Mouse (Mus musculus) liver, embryonic 15.5 days (tissue): ENCODE results near the gene Bag6. TPM values are rescaled to one million over a fixed set of nuclear protein-coding genes. Genes with fewer than 3 reads are reported as not detected.
"Not testable (repeated sequence)": the region's sequence is repeated elsewhere in the genome, so short reads cannot be mapped to it uniquely, and the experiment has no call there.

Source experiments
- ATAC-seq: fragments of 200-750 bp; cut with Nextera tagmentation; 2 replicates; pipeline ENCODE4 v1.8.0; 2017; ENCODE audit warnings: moderate number of reproducible peaks, mild to moderate bottlenecking, moderate library complexity; ENCODE audit not compliant: insufficient read depth
- H3K27ac ChIP-seq: fragments of 300-500 bp; sonication (generic); replicated peaks from 2 replicates; pipeline ENCODE4 v1.5.1; 2015; ENCODE audit warnings: mild to moderate bottlenecking, inconsistent platforms
- H3K27me3 ChIP-seq: fragments of 300-500 bp; sonication (generic); 2 replicates; pipeline ENCODE4 v1.6.1; 2015; ENCODE audit warnings: mild to moderate bottlenecking, inconsistent platforms
- H3K36me3 ChIP-seq: fragments of 300-500 bp; sonication (generic); replicated peaks from 2 replicates; pipeline ENCODE4 v1.6.1; 2015; ENCODE audit warnings: moderate library complexity, mild to moderate bottlenecking, inconsistent platforms
- H3K4me1 ChIP-seq: fragments of 300-500 bp; sonication (generic); replicated peaks from 2 replicates; pipeline ENCODE4 v1.6.1; 2015; ENCODE audit warnings: inconsistent platforms
- H3K4me2 ChIP-seq: fragments of 300-500 bp; sonication (generic); 2 replicates; pipeline ENCODE4 v1.6.1; 2015; ENCODE audit warnings: moderate library complexity, mild to moderate bottlenecking, inconsistent platforms
- H3K4me3 ChIP-seq: fragments of 300-500 bp; sonication (generic); replicated peaks from 2 replicates; pipeline ENCODE4 v1.5.1; 2015; ENCODE audit warnings: mild to moderate bottlenecking, inconsistent platforms
- H3K9ac ChIP-seq: fragments of 300-500 bp; sonication (generic); 2 replicates; pipeline ENCODE4 v1.6.1; 2015; ENCODE audit warnings: moderate library complexity, mild to moderate bottlenecking, inconsistent platforms
- H3K9me3 ChIP-seq: fragments of 300-500 bp; sonication (generic); replicated peaks from 2 replicates; pipeline ENCODE4 v1.6.1; 2016; ENCODE audit warnings: inconsistent platforms
- WGBS: fragments of 180-500 bp; shearing (Covaris S2); methylation state at CpG from one replicate; pipeline ENCODE4 v1.1.7; 2015; ENCODE audit warnings: mixed read lengths; ENCODE audit not compliant: insufficient replicate concordance; 5-methylcytosine and 5-hydroxymethylcytosine counted together
- polyA plus RNA-seq: library from polyadenylated mRNA; unstranded; fragments of >200 nt; fragmentation: Nextera tagmentation; extraction: Ambion mirVana; gene quantifications from 2 replicates; pipeline ENCODE4 v1.2.1, GENCODE M21; 2015

The Bag6 gene
- polyA plus RNA-seq, 1 experiment from 2014 or later, result 19.3 TPM

DNA sequence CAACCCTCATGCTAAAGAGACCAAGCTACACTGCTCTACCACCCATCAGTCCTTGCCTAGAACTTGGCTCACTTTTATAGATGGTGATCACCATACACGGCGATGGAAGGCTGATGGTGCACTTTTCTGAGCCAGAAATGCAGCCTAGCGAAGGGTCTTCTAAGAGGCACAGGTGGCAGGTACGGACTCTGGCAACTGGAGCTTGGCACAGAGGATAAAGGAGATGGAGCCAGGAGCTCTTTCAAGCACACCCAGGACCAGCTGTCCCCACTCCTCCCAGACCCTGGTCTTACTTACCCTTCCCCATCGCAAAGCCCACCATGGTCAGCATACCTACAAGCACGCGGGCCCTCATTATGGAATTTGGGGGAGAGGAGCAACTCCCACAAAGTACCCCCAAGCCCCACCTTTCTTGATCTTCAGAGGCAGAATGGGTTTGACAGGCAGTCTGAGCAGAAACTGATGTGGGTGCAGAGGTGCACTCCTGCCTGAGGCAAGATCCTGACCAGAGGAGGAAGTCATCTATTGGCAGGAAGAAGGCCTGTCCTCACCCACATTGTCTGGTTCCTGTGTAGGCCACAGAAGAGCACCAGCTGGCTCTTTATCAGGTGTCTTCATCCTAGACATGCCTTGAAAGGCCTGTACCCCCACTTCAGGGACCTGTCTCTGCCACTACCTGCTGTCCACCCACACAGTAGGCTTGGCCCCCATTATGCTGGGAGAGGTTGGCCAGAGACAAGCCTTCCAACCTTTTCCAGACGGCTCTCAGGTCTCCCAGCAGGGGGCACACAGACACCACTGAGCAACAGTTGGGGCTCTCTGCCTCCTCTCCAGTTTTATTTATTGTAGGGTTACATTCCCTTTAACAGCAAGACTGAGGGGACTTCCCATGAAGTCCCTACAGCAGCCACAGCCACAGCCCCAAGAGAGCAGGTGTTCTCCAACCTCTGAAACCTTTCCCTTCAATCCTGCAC, 19.6 kb upstream of the Bag6 start, which contains the start of gene Ly6g5b:
Ly6g5b (minus strand) TSS at position 383 of the 974 bp plus-strand sequence.
- H3K4me3 ChIP-seq, result no peak within 1 kb of the TSS
- H3K4me1 ChIP-seq, result peaks cover 11% of the 10 kb centered on the region
- H3K4me2 ChIP-seq, result no peak within 1 kb of the TSS
- 0 out of 2 replicates have a peak, but pooled peaks cover 4% of the 10 kb centered on the region for H3K27me3 ChIP-seq
- WGBS, result 70% methylated on average over 8 of the region's 8 CpGs
- H3K9me3 ChIP-seq, result no peaks in the 10 kb centered on the region
- no peak for ATAC-seq
- peaks cover 59% of the 10 kb centered on the region for H3K36me3 ChIP-seq
- no peak within 1 kb of the TSS for H3K9ac ChIP-seq
- H3K27ac ChIP-seq, result 0 out of 2 replicates have a peak within 1 kb of the TSS, but pooled peaks have one; percentile 1

DNA sequence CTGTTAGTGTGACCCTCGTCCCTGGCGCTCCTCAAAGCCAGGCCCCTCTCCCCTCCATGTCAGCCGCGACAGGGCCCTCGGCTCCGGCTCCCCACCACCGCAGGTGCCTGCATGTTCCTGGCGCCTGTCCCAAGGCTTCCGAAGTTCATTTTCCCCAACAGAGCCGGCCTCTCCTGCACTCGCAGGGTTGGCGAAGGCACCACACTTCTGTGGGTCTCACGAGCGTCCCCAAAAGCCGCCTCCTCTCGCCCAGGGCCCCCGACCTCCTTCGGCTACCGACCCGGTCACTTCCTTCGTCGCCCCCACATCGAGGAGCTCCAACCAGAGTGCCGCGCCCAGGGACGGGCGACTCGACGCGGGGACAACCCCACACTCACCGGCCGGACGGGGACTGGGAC, 14.2 kb upstream of the Bag6 start:
- Histone ChIP-seq H3K4me2 (peak overlapping the region; percentile 95), H3K4me3 (peak overlapping the region; percentile 88), H3K27me3 (no peaks in the 10 kb centered on the region), H3K27ac (peak overlapping the region; percentile 74), H3K4me1 (peaks cover 39% of the 10 kb centered on the region), H3K9ac (peak overlapping the region; percentile 94), H3K36me3 (peaks cover 60% of the 10 kb centered on the region), H3K9me3 (no peaks in the 10 kb centered on the region)
- under 1% methylated on average over 33 of the region's 33 CpGs for WGBS
- ATAC-seq, result peak; percentile 6; the same call in 1 of the 2 replicates

DNA sequence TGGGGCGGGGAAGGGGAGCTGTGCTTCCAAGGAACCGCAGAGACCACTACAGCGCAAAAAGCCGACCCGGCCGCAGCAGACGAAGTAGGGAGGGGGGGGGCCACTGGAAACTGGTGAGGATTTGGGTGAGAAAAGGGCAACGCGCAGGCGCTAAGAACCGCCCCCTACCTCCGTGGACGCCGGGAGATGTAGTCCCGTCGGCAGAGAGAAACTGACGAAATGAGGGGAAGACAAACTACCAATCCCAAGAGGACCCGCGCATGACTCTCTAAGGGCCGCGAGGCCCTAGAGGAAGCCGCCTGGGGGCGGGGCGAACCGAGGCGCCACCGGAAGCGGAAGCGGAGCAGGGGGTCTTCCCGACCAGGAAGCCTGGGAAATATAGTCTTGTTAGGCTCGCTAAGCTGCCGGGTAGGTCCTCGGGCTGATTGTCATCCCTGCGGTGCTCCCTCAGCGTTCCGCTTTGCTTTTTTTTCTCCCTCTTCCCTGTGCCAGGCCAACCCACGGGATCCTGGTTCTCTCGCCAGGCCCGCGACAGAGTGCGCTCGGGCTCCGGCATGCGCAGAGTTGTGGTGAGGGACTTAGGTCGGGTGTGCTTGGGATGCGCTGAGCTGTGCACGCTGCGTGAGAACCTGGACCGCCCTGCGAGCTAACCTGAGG, 13.7 kb upstream of the Bag6 start, which contains the start of gene Gpank1:
Gpank1 (plus strand) TSS at position 313 of the 657 bp plus-strand sequence.
- peaks cover 55% of the 10 kb centered on the region for H3K36me3 ChIP-seq
- H3K27me3 ChIP-seq, result no peaks in the 10 kb centered on the region
- peak within 1 kb of the TSS; percentile 95 for H3K4me2 ChIP-seq
- H3K27ac ChIP-seq, result peak within 1 kb of the TSS; percentile 92
- ATAC-seq, result peak; percentile 93
- peaks cover 44% of the 10 kb centered on the region for H3K4me1 ChIP-seq
- H3K9me3 ChIP-seq, result no peaks in the 10 kb centered on the region
- under 1% methylated on average over 50 of the region's 50 CpGs for WGBS
- peak within 1 kb of the TSS; percentile 88 for H3K4me3 ChIP-seq
- peak within 1 kb of the TSS; percentile 94 for H3K9ac ChIP-seq

DNA sequence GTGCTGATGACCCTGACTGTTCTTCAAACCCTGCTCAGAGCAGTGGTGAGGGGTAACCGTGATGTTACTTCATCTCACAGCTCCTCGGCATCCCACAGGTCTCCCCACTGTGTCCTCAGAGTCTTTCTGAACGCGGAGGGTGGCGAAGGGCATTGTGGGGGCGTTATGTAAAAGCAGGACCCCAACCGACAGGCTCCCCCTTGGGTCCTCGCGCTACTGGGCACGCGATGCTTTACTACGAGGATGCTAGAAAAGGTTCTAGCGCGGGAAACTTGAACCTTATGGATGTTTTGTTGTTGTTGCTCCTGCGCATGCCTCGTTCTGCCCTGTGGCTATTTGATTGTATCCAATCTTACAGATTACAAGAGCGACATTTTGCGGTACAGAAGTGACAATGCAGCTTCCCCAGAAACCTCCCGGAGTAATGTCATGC, 13.1 kb upstream of the Bag6 start, which contains the start of gene Csnk2b:
Csnk2b (minus strand) TSS at position 183 of the 433 bp plus-strand sequence.
- ATAC-seq, result no peak
- WGBS, result under 1% methylated on average over 19 of the region's 19 CpGs
- H3K9me3 ChIP-seq, result no peaks in the 10 kb centered on the region
- H3K4me2 ChIP-seq, result peak within 1 kb of the TSS; percentile 95
- peak within 1 kb of the TSS; percentile 88 for H3K4me3 ChIP-seq
- peaks cover 49% of the 10 kb centered on the region for H3K36me3 ChIP-seq
- H3K27me3 ChIP-seq, result no peaks in the 10 kb centered on the region
- H3K4me1 ChIP-seq, result peaks cover 50% of the 10 kb centered on the region
- H3K9ac ChIP-seq, result peak within 1 kb of the TSS; percentile 94
- peak within 1 kb of the TSS; percentile 92 for H3K27ac ChIP-seq

DNA sequence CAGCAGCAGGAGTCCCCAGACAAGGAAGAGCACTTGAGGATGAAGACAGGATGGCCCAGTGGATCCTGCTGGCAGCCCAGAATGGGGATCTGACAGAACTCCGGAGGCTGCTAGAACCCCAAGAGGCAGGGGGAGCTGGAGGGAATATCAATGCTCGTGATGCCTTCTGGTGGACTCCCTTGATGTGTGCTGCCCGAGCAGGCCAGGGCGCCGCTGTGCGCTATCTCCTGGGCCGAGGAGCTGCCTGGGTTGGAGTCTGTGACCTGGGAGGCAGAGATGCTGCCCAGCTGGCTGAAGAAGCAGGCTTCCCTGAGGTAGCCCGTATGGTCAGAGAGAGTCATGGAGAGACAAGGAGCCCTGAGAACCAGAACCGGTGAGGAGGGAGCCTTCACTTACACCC, 11.7 kb upstream of the Bag6 start:
- not testable (repeated sequence) for ATAC-seq, H3K4me2 ChIP-seq, H3K27me3 ChIP-seq, H3K9ac ChIP-seq, H3K4me3 ChIP-seq, H3K9me3 ChIP-seq, H3K27ac ChIP-seq
- Histone ChIP-seq H3K4me1 (peaks cover 62% of the 10 kb centered on the region), H3K36me3 (peaks cover 37% of the 10 kb centered on the region)
- 86% methylated on average over 9 of the region's 9 CpGs for WGBS

DNA sequence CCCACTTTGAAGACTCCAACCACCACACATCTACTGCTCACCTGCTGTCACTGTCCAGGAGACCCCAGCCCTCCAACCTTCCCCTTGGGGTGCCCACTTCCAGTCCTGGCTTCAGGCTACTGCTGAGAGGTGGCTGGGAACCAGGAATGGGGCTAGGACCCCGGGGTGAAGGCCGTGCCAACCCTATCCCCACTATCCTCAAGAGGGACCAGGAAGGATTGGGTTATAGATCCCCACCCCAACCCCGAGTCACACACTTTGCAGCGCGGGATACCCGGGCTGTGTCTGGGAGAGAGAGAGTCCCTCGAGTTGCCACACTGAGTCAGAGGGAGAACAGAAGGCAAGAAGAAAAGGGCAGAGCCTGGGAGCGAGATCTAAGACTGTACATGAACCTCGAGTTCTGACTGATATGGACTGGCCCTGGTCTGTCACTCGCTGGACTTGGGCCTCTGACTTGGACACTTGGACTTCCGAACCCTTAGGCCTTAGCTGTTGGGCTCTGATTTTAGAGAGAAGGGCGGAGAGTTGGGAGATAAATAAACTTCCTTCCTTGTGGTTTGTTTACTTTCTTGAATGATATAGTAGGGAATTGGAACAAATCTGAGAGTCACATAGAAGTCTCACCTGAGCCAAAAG, 10.6 kb upstream of the Bag6 start:
- H3K4me1 ChIP-seq, result peaks cover 70% of the 10 kb centered on the region
- not testable (repeated sequence) for H3K4me3 ChIP-seq
- WGBS, result 83% methylated on average over 12 of the region's 12 CpGs

DNA sequence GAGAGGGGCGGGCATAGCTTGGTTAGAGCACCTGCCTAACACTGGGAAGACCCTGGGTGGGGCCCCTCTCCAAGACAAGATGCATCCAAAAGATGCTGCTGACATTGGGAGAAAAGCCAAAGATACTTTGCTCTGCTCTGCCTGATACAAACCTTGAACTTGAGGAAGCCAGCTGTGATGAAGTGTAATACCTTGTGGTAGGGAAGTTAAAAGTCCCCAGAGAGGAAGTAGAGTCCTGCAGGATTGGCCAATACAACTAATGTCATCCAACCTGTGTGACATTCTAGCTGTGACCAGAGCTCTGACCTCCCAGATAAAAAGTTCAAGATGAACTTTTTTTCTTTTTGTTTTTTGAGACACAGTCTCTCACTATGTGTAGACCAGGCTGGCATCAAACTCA, 9.9 kb upstream of the Bag6 start:
- WGBS, result 94% methylated on average over 1 of the region's 1 CpGs
- peak overlapping the region; percentile 91 for H3K27ac ChIP-seq
- peaks cover 38% of the 10 kb centered on the region for H3K36me3 ChIP-seq
- no peaks in the 10 kb centered on the region for H3K27me3 ChIP-seq
- ATAC-seq, result no peak
- no peaks in the 10 kb centered on the region for H3K9me3 ChIP-seq
- H3K4me3 ChIP-seq, result peak overlapping the region; percentile 70; the same call in 1 of the 2 replicates
- H3K9ac ChIP-seq, result no peak overlapping the region
- peaks cover 70% of the 10 kb centered on the region for H3K4me1 ChIP-seq
- H3K4me2 ChIP-seq, result peak overlapping the region; percentile 90

More for the DNA sequence above, 10.6 kb upstream of the Bag6 start:
- not testable (repeated sequence) for H3K27ac ChIP-seq, H3K9me3 ChIP-seq, H3K27me3 ChIP-seq, H3K4me2 ChIP-seq, ATAC-seq, H3K9ac ChIP-seq
- peaks cover 37% of the 10 kb centered on the region for H3K36me3 ChIP-seq

DNA sequence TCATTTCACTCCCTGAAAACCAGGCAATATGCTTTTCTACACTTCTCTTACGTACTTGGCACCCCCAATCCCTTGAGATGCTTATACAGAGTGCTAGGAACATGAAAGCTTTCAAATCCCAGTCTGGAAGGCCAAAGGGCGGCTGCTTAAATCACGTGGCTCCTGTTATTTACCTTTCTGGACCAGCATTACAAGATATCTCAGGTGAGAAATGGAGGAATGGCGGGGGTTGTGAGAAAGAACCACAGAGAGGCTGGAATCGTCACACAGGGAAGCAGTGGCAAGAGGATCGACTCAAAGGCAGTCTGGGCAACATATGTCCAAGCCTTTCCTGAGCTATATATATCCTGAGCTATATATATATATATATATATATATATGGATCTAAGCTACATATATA, 9.4 kb upstream of the Bag6 start:
- Histone ChIP-seq H3K9me3 (no peaks in the 10 kb centered on the region), H3K36me3 (peaks cover 42% of the 10 kb centered on the region), H3K4me2 (peak overlapping the region; percentile 90), H3K4me1 (peaks cover 70% of the 10 kb centered on the region), H3K27ac (peak overlapping the region; percentile 91), H3K27me3 (no peaks in the 10 kb centered on the region), H3K4me3 (peak overlapping the region; percentile 70), H3K9ac (peak overlapping the region; percentile 85)
- 39% methylated on average over 6 of the region's 6 CpGs for WGBS
- no peak for ATAC-seq

DNA sequence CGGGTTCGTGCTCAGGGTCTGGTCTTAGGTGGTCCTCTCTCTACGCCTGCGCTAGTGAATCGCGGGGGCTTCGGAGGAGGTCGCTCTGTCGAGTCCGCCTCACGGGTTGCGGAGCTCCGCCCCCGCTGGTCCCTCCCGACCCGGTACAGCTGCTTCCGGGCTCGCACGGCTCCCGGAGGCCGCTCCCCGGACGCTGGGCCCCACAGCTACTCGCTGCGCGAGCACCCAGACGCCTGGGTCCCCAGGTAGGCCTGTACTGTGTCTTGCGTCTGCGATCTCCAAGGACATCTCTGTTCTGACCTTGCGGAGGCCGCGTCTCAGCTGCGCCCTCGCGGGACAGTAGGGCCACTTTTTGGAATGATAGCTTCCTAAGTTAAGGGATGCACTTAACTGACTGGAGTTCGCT, 8.8 kb upstream of the Bag6 start, which contains the start of gene D17H6S53E:
D17H6S53E (plus strand) TSS at position 168 of the 406 bp plus-strand sequence.
- Histone ChIP-seq H3K27ac (peak within 1 kb of the TSS; percentile 91), H3K4me3 (peak within 1 kb of the TSS; percentile 70), H3K27me3 (no peaks in the 10 kb centered on the region), H3K9me3 (no peaks in the 10 kb centered on the region), H3K9ac (peak within 1 kb of the TSS; percentile 85), H3K36me3 (peaks cover 43% of the 10 kb centered on the region), H3K4me2 (peak within 1 kb of the TSS; percentile 90), H3K4me1 (peaks cover 74% of the 10 kb centered on the region)
- WGBS, result under 1% methylated on average over 36 of the region's 36 CpGs
- ATAC-seq, result peak; percentile 72

DNA sequence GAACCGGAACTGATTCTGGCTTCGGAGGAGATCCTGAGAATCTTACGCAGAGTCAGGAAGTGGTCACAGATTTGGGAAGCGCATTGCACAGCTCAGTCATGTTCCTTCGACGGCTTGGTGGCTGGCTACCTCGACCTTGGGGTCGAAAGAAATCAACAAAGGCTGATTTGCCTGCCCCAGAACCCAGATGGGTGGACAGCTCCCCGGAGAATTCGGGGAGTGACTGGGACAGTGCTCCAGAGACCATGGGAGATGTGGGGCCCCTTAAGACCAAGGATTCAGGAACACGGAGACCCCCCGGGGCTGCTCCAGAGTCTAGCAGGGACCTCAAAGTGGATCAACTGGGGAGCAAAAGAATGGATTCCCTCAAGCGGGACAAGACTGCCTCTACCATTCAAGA, 8.0 kb upstream of the Bag6 start:
- H3K4me1 ChIP-seq, result peaks cover 72% of the 10 kb centered on the region
- peak overlapping the region; percentile 85 for H3K9ac ChIP-seq
- peak overlapping the region; percentile 70 for H3K4me3 ChIP-seq
- H3K9me3 ChIP-seq, result no peaks in the 10 kb centered on the region
- peak overlapping the region; percentile 91 for H3K27ac ChIP-seq
- peak overlapping the region; percentile 90 for H3K4me2 ChIP-seq
- no peaks in the 10 kb centered on the region for H3K27me3 ChIP-seq
- peaks cover 43% of the 10 kb centered on the region for H3K36me3 ChIP-seq
- 40% methylated on average over 13 of the region's 13 CpGs for WGBS
- no peak for ATAC-seq
